Mouse (Mus musculus): ENCODE data around the gene Gng7.

The Gng7 gene

DNA sequence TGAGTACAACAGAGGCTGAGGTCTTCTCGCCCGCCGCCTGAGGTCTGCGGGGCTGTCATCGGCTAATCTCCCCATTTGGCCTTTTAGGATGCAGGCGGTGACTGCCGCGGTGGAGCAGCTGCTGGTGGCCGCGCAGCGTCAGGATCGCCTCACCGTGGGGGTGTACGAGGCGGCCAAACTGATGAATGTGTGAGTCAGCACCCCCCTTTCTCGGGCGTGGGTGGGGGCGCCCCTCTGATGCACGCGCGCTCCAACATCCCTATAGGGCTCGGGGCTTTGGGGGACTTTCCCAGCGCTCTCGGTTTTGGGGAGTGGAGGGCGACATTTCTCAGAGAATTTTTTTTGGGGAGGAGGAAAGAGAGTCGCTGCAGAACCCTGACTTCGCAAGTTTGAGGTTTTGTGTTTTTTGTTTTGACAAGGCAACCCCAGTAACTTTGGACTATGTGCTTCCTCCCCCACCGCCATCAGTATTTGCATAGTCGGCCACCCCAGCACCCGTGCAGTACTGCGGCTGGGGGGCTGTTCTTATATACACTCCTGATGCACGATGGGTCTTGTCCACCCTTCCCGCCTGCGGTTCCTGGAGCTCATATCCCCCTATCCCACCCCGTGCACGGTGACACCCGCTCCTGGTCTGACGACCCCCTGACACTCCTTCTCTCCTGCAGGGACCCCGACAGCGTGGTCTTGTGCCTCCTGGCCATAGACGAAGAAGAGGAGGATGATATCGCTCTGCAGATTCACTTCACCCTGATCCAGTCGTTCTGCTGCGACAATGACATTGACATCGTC is 84.2 kb downstream of the Gng7 start:
- DNase-seq (ENCODE audit: low read depth, low spot score): no peak

DNA sequence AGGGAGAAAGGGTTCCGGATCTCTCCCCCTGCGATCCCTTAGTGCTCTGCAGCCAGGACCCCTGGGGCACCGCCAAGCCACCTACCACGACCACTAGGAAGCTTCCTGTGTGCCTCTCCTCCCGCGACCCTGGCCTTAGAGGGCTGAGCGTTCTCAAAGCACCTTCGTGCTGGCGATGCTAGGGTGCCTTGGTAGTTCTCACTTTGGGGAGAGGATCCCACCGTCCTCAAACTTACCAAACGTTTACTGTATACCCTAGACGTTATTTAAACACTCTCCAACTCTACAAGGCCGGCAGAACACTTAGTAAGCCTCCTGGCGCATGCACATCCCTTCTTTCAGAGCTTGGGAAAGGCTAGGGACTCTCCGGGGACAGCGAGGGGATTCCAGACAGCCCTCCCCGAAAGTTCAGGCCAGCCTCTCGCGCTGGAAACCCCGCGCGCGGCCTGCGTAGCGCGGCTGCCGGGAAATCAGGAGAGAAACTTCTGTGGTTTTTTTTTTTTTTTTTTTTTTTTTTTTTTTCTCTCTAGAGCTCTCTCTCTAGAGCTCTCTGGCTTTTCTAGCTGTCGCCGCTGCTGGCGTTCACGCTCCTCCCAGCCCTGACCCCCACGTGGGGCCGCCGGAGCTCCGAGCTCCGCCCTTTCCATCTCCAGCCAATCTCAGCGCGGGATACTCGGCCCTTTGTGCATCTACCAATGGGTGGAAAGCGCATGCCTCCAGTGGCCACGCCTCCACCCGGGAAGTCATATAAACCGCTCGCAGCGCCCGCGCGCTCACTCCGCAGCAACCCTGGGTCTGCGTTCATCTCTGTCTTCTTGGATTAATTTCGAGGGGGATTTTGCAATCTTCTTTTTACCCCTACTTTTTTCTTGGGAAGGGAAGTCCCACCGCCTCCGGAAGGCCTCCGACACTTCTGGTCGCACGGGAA is 85.2 kb downstream of the Gng7 start, which contains the start of gene Gadd45b:
Gadd45b (plus strand) TSS at position 775 of the 928 bp plus-strand sequence.
- peak; percentile 95 for DNase-seq (ENCODE audit: low read depth, low spot score)

DNA sequence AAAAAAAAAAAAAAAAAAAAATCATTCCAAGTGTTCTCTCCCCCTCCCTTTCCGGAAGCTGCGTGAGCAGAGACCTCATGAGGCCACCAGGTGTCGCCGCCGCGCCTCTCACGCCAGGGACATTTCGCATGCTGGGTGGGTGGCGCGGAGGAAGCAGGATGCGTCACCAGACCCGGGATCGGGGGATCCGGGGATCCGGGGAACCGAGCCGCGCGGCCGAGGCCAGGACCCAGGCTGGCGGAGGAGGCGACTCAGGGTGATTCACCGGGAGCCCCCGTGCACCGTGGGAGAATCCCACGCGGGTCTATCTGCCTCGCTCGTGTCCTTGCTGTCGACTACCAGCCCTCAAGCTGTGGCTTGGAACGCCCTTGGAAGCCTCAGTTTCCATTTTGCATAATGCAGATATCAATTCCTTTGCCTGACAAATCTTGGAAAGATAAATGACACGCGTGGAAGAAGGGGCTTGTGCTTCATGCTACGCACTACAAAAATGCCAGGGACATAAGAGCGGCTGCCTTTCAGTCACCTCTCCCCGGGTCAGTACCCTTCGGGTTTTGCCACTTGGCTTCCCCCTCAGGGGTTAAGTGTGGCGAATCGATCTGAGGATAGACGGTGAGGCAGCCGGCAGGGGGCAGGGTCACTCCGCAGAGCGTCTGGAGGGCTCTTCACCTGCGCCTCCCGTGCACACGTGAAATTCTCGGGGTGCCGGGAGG is 86.0 kb downstream of the Gng7 start:
- DNase-seq (ENCODE audit: low read depth, low spot score): peak; percentile 65

DNA sequence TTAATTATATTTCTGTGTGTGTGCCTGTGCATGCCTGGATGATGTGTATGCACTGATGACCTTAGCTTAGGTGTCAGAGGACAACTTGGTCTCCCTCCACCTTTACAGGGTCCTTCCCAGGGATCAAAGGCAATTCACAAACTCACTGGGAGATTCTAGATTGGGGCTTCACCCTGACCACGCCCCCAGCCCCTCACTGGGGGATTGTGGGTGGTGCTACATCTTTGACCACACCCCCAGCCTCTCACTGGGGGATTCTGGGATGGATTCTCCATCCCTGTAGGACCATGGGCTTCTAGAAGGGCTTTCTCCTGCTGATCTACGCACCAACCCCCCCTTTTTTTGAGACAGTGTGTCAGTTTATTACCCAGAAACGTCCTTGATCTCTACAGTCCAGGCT is 89.3 kb downstream of the Gng7 start:
- DNase-seq (ENCODE audit: low read depth, low spot score): no peak

DNA sequence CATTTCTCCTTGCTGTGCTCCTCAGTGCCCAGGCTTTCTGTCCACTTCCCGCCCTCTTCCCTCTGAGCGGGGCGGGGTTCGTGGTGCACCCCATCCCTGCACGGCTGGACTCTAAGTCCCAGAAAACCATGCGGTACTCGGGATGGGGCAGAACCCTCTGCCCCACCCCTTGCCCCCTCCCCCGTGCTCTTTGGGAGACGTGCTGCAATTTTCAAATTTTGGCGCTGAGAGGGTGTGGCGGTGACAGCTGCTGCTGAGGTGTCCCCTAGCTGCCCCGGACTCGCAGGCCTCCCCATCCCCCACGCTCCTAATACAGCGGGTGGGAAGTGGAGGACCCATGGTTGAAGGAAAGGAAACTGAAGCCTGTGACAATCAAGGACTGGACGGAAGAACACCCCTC is 92.8 kb downstream of the Gng7 start:
- DNase-seq (ENCODE audit: low read depth, low spot score): no peak

DNA sequence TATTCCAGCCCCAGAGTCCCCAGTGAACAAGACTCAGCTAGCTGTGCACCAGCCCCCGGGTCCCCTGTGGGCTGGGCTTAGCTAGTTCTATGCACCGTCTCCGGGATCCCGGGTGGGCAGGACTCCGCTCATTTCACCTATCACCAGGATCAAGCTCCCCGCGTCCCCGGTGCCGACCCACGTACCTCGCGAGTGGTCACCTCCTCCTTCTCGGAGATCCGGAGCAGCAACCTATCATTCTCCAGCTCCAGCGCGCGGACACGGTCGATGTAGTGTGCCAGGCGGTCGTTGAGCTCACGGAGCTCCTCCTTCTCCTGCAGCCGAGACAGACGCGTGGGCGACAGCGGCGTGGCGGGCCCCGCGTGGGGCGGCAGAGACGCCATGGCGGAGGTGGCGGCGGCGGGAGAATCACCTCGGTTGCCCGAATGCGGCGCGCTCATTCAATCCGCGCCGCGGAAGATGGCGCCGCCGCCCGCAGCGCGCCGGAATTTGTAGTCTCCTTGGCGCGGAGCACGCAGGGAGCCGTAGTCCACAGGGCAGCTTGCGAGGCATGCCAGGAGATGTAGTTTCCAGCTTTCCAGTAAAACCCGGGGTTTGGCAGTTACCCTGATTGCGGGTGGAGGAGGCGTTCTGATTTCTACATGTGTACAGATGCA is 96.8 kb downstream of the Gng7 start, which contains the start of gene Lmnb2:
Lmnb2 (minus strand) TSS at position 467 of the 656 bp plus-strand sequence.
- peak; percentile 49 for DNase-seq (ENCODE audit: low read depth, low spot score)

DNA sequence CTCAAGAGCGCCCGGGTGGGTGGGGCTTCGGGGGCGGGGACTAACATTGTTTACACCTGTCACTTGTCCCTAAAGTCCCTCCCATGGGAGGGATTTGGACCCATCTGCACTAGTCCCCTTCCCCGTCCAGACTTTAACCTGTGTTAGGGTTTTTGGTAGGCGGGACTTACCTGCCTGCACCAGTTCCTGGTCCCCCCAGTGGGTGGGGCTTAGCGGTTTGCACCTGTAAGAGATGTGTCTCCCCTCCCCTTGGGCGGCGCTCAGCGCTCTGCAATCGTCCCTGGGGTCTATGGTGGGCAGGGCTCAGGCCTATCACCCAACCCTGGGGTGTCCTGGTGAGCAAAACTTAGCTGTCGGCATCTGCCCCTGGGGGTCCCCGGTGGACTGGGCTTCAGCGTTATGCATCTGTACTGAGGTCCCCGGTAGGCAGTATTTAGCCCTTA is 97.4 kb downstream of the Gng7 start:
- no peak for DNase-seq (ENCODE audit: low read depth, low spot score)

DNA sequence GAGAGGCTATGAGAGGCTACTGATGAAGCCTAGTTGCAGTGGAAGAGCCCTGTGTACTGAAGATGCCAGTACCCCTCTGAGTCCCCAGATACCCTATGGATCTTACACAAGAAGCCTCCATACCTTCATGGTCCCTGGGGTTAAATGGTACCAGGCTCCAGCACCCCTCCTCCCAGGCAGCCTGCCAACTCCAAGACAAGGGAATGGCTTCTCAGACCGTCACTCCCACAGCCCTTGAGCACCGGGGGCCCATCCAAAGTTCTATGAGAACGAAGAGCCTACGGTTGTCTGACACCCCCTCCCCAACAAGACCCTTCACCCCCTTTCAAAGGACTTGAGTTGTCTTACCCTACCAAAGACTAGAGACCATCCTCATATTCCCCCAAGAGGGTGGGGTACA is 99.0 kb downstream of the Gng7 start:
- no peak for DNase-seq (ENCODE audit: low read depth, low spot score)

DNA sequence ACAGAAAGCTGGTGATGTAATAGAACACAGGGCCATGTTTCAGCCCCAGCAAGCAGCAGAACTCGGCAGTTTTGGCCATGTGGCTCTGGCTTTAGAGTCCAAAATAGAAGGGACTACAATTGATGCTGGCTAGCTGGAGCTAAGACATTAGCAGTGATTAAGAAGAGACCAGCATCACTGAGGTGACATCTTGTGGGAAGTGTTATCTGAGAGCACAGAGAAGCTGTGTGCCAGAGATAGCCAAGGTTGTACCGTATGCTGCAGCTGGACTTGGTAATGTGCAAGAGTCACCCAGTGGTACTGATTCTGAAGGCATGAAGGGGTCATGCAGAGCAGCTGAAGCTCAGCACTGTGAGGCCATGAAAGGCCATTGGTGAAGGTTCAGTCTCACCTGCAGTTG is 99.5 kb downstream of the Gng7 start:
- no peak for DNase-seq (ENCODE audit: low read depth, low spot score)

DNA sequence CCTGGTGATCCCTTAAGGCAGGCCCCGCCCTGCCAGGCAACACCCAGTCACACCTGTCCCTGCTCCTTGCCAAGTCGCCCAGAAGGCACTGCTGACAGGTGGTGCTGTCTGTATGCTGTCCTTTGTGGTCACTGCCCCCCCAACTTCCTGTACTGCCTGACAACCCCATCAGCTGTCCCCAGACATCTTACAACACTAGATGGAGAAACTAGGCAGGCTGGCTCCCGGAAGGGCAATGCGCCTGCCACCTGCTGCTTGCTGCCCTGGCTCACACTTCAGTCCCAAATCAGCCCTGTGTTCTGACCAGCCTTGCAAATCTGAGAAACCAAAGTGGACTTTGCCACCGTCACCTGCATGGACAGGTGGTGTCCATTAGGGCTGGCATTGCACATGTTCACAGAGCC is 100.5 kb downstream of the Gng7 start:
- DNase-seq (ENCODE audit: low read depth, low spot score): no peak

DNA sequence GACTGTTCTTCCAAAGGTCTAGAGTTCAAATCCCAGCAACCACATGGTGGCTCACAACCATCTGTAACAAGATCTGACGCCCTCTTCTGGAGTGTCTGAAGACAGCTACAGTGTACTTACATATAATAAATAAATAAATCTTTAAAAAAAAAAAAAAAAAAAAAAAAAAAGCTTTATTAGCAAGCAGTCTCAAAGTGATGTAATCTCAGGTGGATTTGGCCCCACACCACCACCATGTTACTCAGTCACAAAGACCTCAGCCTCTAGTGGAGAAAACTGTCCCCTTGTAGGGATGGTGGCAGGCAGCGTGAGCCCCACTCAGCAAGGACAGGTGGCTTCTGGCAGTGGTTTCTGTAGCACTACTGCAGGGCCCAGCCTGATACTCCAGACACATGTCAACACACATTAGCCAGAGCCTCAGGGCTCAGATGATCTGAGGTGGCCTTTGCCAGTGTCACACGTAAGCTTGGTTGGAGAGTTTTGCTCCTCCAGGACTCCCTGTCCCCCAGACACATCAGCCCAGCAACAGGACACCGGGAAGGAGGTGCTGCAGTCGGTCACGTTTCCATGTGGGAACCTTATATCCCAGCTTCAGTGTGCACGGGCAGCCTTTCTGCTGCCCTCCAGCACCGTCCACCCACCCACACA is 101.3 kb downstream of the Gng7 start:
- DNase-seq (ENCODE audit: low read depth, low spot score): no peak

DNA sequence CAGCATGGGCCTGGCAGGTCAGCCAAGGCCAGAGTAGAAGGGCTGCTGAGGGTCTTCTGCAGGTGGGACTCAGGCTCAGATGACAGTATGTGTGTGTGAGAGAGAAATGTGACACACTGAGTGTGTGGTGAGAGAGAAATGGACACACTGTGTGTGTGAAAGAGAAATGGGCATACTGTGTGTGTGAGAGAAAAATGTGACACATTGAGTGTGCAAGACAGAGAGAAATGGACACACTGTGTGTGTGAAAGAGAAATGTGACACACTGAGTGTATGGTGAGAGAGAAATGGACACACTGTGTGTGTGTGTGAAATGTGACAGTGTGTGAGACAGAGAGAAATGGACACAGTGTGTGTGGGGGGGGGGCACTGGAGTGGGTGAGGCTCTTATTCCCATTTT is 102.9 kb downstream of the Gng7 start:
- no peak for DNase-seq (ENCODE audit: low read depth, low spot score)

DNA sequence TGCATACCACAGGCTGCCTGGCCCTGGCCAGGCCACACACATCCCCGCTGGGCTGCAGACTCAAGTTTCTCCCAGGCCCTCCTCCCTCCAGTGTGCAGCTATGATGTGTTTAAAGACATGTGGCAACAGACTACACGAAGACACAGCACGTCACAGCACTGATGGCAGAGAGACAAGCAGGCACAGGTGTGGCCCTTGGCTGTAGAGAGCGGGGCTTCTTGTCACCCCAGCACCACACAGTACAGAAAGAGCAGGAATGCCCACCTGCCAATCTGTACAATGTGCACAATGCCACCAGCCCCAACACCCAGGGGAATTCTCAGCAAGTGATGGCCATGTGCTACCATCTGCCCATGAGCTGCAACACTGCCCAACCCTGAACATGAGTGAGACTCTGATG is 103.4 kb downstream of the Gng7 start:
- DNase-seq (ENCODE audit: low read depth, low spot score): no peak

DNA sequence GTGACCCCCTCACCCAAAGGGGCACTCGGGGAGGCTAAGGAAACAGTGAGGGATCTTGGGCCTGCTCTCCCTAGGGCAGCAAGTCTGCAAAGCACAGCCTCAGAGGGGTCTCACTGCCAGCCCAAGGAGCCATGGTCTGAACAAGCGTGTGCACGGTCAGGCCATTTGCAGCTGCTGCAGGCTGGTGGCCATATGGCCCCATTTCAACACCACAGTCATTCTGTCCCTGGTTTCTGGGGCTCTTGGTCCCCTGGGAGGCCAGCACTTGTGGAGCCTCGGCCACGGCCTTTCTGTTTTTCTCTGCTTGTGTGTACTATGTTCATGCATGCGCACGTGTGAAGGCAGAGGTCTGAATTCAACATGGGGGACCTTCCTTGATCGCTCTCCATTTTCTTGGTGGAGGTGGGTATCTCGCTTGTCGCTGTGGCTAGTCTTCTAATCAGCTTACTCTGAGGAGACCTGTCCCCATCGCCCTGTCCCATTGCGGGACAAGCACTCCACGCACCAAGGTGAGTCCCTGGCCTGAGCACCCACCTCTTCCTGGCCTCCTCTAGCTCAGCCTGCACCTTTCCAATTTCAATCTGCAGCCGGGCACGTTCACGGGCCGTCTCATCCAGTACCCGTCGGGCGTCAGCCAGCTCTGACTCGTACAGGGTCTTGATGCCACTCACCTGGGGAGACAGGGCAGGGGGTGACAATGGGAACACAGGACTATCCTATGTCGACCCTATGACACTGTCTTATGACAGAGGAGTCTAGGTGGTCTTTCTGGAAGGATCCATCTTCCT is 105.2 kb downstream of the Gng7 start:
- no peak for DNase-seq (ENCODE audit: low read depth, low spot score)

DNA sequence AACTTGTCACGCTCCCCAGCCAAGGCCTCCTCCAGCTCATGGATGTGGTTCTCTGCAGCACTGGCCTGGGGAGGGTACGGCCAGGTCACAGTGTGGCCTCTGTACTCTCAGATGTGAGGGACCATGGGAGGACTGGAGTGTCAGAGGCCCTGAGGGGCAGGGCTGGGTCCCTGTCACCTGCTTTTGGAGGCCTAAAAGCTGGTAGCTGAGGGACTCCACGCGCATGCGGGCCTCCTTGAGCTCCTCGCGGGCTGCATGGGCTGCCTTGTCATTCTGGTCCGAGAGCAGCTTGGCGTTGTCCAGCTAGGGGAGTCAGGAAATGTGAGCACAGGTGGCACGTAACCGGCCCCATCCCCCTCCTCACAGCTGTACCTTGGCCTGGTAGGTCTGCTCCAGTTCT is 110.0 kb downstream of the Gng7 start:
- no peak for DNase-seq (ENCODE audit: low read depth, low spot score)

DNA sequence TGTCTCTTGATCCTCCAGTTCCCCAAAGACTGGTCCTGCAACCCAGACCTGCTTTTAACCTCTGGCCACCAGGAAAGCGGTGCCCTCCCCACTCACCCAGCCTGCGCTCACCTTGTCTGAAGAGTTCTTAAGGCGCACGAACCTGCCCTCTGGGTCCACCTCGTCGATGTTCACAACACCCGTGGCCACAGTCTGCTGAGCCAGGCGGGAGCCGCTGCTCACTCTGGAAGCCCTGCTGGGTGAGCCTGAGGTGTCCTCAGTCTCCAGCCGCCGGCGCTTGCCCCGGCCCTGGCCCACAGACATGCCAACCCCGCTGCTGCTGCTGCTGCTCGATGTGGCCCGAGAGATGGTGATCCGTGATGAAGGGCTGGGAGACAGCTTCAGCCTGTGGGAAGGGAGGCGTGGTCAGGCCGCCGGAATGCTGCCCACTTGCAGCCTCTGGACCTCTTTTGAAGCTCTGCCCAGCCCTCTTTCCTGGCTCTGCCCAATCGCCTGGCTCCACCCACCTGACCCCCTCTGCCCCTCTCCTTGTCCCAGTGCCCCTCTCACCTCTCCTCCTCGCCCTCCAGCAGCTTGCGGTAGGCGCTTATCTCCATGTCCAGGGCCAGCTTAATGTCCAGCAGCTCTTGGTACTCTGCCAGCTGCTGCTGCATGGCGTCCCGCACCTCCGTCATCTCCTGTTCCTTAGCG is 110.6 kb downstream of the Gng7 start:
- no peak for DNase-seq (ENCODE audit: low read depth, low spot score)

DNA sequence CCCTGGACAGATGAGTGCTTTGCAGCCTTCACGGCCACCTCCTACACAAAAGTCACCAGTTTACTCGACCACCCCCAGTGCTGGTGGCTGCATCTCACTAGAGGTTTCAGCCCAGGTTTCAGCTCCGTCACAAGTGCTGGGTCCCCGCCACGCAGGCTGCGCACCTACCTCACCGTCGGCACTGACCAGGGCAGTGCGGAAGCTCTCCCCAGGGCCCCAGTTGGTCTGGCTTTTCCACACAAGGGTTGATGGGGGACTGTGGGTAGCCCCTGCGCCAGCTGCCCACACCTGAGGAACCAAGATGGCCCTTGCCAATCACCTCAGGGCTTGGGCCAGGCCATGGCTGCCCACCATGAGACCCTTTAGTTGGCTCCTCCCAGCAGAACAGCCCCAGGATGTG is 111.5 kb downstream of the Gng7 start:
- DNase-seq (ENCODE audit: low read depth, low spot score): no peak

DNA sequence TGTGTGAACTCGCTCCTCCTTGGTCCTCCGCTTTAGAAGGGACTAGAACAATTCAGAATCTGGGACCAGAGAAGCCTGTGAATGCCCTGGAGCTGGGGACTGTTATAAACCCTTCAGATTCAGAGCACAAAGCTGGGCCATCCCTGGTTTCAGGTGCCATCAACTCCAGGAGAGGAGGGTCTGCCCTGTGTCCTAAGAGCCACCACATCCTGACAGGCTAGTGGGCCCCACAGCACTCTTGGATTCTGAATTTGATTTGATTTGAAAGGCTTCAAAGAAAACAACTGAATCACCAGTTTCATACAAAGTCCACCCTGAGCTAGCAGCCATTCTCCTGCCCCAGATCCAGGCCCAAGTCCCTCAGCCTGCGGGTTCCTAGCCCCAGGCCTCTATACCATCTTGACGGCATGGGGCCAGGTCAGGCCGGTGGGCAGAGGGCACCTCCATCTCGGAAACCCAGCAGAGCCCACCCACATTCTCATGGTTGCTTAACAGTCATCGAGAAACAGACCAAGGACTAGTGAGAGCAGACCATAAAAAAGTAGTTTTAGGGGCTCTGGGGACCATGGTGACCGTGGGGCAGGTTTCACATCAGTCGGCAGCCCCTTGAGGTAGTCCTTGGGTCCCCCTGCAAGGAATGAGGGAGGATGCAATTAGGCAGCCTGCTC is 112.3 kb downstream of the Gng7 start:
- DNase-seq (ENCODE audit: low read depth, low spot score): no peak

All from retina, adult 2 months (tissue).